Mouse (Mus musculus) liver, embryonic 13.5 days (tissue): ENCODE results near the gene Olfr324. TPM values are rescaled to one million over a fixed set of nuclear protein-coding genes. Genes with fewer than 3 reads are reported as not detected.

Source experiments
- ATAC-seq: fragments of 200-750 bp; cut with Nextera tagmentation; 2 replicates; pipeline ENCODE4 v1.8.0; 2017; ENCODE audit warnings: low read depth, mild to moderate bottlenecking, moderate number of reproducible peaks, moderate library complexity
- DNase-seq: peaks from one replicate; pipeline ENCODE4 v3.0.0; 2022
- H3K27ac ChIP-seq: fragments of 300-500 bp; sonication (generic); 2 replicates; pipeline ENCODE4 v1.5.1; 2015; ENCODE audit warnings: moderate library complexity, mild to moderate bottlenecking, inconsistent platforms
- H3K27me3 ChIP-seq: fragments of 300-500 bp; sonication (generic); 2 replicates; pipeline ENCODE4 v1.6.1; 2015; ENCODE audit warnings: mild to moderate bottlenecking, inconsistent platforms
- H3K36me3 ChIP-seq: fragments of 300-500 bp; sonication (generic); 2 replicates; pipeline ENCODE4 v1.6.1; 2015; ENCODE audit warnings: mild to moderate bottlenecking, inconsistent platforms
- H3K4me1 ChIP-seq: fragments of 300-500 bp; sonication (generic); replicated peaks from 2 replicates; pipeline ENCODE4 v1.6.1; 2015; ENCODE audit warnings: inconsistent platforms
- H3K4me2 ChIP-seq: fragments of 300-500 bp; sonication (generic); 2 replicates; pipeline ENCODE4 v1.6.1; 2015; ENCODE audit warnings: inconsistent platforms, mild to moderate bottlenecking, moderate library complexity
- H3K4me3 ChIP-seq: fragments of 300-500 bp; sonication (generic); replicated peaks from 2 replicates; pipeline ENCODE4 v1.5.1; 2015; ENCODE audit warnings: mild to moderate bottlenecking, inconsistent platforms
- H3K9ac ChIP-seq: fragments of 300-500 bp; sonication (generic); 2 replicates; pipeline ENCODE4 v1.6.1; 2015; ENCODE audit warnings: mild to moderate bottlenecking, inconsistent platforms
- H3K9me3 ChIP-seq: fragments of 300-500 bp; sonication (generic); replicated peaks from 2 replicates; pipeline ENCODE4 v1.6.1; 2016; ENCODE audit warnings: inconsistent platforms
- WGBS: fragments of 180-500 bp; shearing (Covaris S2); methylation state at CpG from one replicate; pipeline ENCODE4 v1.1.7; 2015; ENCODE audit not compliant: insufficient replicate concordance; 5-methylcytosine and 5-hydroxymethylcytosine counted together
- polyA plus RNA-seq: library from polyadenylated mRNA; unstranded; fragments of >200 nt; fragmentation: Nextera tagmentation; extraction: Ambion mirVana; gene quantifications from 2 replicates; pipeline ENCODE4 v1.2.1, GENCODE M21; 2015

The Olfr324 gene
- not detected in 2 replicates for polyA plus RNA-seq

- WGBS: 65% methylated on average over 6 of the region's 6 CpGs
- Histone ChIP-seq H3K4me1 (peaks cover 3% of the 10 kb centered on the region), H3K27me3 (peaks cover 2% of the 10 kb centered on the region; the same call in 1 of the 2 replicates), H3K36me3 (no peaks in the 10 kb centered on the region), H3K4me3 (no peak within 1 kb of the TSS), H3K27ac (no peak within 1 kb of the TSS), H3K4me2 (no peak within 1 kb of the TSS), H3K9me3 (no peaks in the 10 kb centered on the region), H3K9ac (no peak within 1 kb of the TSS)
- DNase-seq: no peak
- no peak for ATAC-seq
Measured at GRCm38 (mm10) chr11:58594814-58595213, at the start of gene Olfr324. Gene Olfr324, plus strand, starts transcription at chr11:58595114.

- ATAC-seq (no peak), DNase-seq (no peak)
- 67% methylated on average over 5 of the region's 5 CpGs for WGBS
- Histone ChIP-seq H3K9ac (no peak within 1 kb of the TSS), H3K9me3 (no peaks in the 10 kb centered on the region), H3K4me3 (no peak within 1 kb of the TSS), H3K27me3 (no peaks in the 10 kb centered on the region), H3K27ac (no peak within 1 kb of the TSS), H3K36me3 (no peaks in the 10 kb centered on the region), H3K4me1 (no peaks in the 10 kb centered on the region), H3K4me2 (no peak within 1 kb of the TSS)
Measured at GRCm38 (mm10) chr11:58546322-58546721, 48.6 kb upstream of the Olfr324 start, which contains the start of gene Olfr329-ps. Gene Olfr329-ps, minus strand, starts transcription at chr11:58546422.

- no peak for DNase-seq
- H3K27me3 ChIP-seq: no peaks in the 10 kb centered on the region
- no peak for ATAC-seq
- H3K9ac ChIP-seq: no peak within 1 kb of the TSS
- no peak within 1 kb of the TSS for H3K27ac ChIP-seq
- no peaks in the 10 kb centered on the region for H3K9me3 ChIP-seq
- 65% methylated on average over 1 of the region's 1 CpGs for WGBS
- no peaks in the 10 kb centered on the region for H3K36me3 ChIP-seq
- H3K4me1 ChIP-seq: no peaks in the 10 kb centered on the region
- H3K4me3 ChIP-seq: no peak within 1 kb of the TSS
- no peak within 1 kb of the TSS for H3K4me2 ChIP-seq
Measured at GRCm38 (mm10) chr11:58555536-58555935, 39.4 kb upstream of the Olfr324 start, which contains the start of gene Olfr328. Gene Olfr328, minus strand, starts transcription at chr11:58555636.

- H3K27me3 ChIP-seq: no peaks in the 10 kb centered on the region
- WGBS: 61% methylated on average over 5 of the region's 5 CpGs
- H3K36me3 ChIP-seq: no peaks in the 10 kb centered on the region
- no peak within 1 kb of the TSS for H3K27ac ChIP-seq
- DNase-seq (no peak), ATAC-seq (no peak)
- no peak within 1 kb of the TSS for H3K9ac ChIP-seq
- no peaks in the 10 kb centered on the region for H3K9me3 ChIP-seq
- no peak within 1 kb of the TSS for H3K4me3 ChIP-seq
- H3K4me1 ChIP-seq: no peaks in the 10 kb centered on the region
- H3K4me2 ChIP-seq: no peak within 1 kb of the TSS
Measured at GRCm38 (mm10) chr11:58570405-58570804, 24.5 kb upstream of the Olfr324 start, which contains the start of gene Olfr224. Gene Olfr224, minus strand, starts transcription at chr11:58570553.

GRCm38 (mm10) chr11:58577430-58577829 is 17.5 kb upstream of the Olfr324 start, which contains the start of gene Olfr325:
Gene Olfr325, plus strand, starts transcription at chr11:58577730.
- Histone ChIP-seq H3K4me2 (no peak within 1 kb of the TSS), H3K9ac (no peak within 1 kb of the TSS), H3K4me3 (no peak within 1 kb of the TSS), H3K27me3 (peaks cover 4% of the 10 kb centered on the region; the same call in 1 of the 2 replicates), H3K9me3 (no peaks in the 10 kb centered on the region), H3K4me1 (no peaks in the 10 kb centered on the region), H3K36me3 (no peaks in the 10 kb centered on the region), H3K27ac (no peak within 1 kb of the TSS)
- no peak for DNase-seq
- WGBS: 56% methylated on average over 1 of the region's 1 CpGs
- no peak for ATAC-seq

- Histone ChIP-seq H3K9me3 (no peaks in the 10 kb centered on the region), H3K4me3 (no peak overlapping the region), H3K27me3 (peaks cover 4% of the 10 kb centered on the region; the same call in 1 of the 2 replicates), H3K36me3 (no peaks in the 10 kb centered on the region), H3K4me1 (0 out of 2 replicates have a peak, but pooled peaks cover 2% of the 10 kb centered on the region), H3K27ac (no peak overlapping the region), H3K4me2 (no peak overlapping the region), H3K9ac (no peak overlapping the region)
- WGBS: 60% methylated on average over 8 of the region's 8 CpGs
- DNase-seq (no peak), ATAC-seq (no peak)
Measured at GRCm38 (mm10) chr11:58578636-58579035, 16.3 kb upstream of the Olfr324 start.

GRCm38 (mm10) chr11:58587898-58588348 is 7.0 kb upstream of the Olfr324 start:
- WGBS: 31% methylated on average over 7 of the region's 7 CpGs
- DNase-seq: peak; percentile 79
- Histone ChIP-seq H3K9ac (peak overlapping the region; percentile 61), H3K9me3 (no peaks in the 10 kb centered on the region), H3K27me3 (no peaks in the 10 kb centered on the region), H3K27ac (peak overlapping the region; percentile 92), H3K36me3 (no peaks in the 10 kb centered on the region), H3K4me2 (peak overlapping the region; percentile 64), H3K4me3 (peak overlapping the region; percentile 32), H3K4me1 (peaks cover 38% of the 10 kb centered on the region)
- peak; percentile 100 for ATAC-seq

- Histone ChIP-seq H3K27me3 (no peaks in the 10 kb centered on the region), H3K4me2 (no peak overlapping the region), H3K27ac (peak overlapping the region; percentile 13; the same call in 1 of the 2 replicates), H3K9me3 (no peaks in the 10 kb centered on the region), H3K36me3 (no peaks in the 10 kb centered on the region), H3K9ac (no peak overlapping the region), H3K4me3 (no peak overlapping the region), H3K4me1 (peaks cover 36% of the 10 kb centered on the region)
- ATAC-seq: no peak
- DNase-seq: no peak
- WGBS: 64% methylated on average over 3 of the region's 3 CpGs
Measured at GRCm38 (mm10) chr11:58588620-58589250, 6.2 kb upstream of the Olfr324 start.

GRCm38 (mm10) chr11:58597837-58598236 is 2.9 kb downstream of the Olfr324 start:
- Histone ChIP-seq H3K36me3 (no peaks in the 10 kb centered on the region), H3K9me3 (no peaks in the 10 kb centered on the region), H3K4me3 (no peak overlapping the region), H3K4me1 (peaks cover 4% of the 10 kb centered on the region), H3K27me3 (peaks cover 2% of the 10 kb centered on the region; the same call in 1 of the 2 replicates), H3K27ac (no peak overlapping the region), H3K9ac (no peak overlapping the region), H3K4me2 (no peak overlapping the region)
- 61% methylated on average over 13 of the region's 13 CpGs for WGBS
- DNase-seq (no peak), ATAC-seq (no peak)

GRCm38 (mm10) chr11:58602062-58602461 is 7.1 kb downstream of the Olfr324 start:
- DNase-seq: no peak
- no peak overlapping the region for H3K4me3 ChIP-seq
- ATAC-seq: no peak

GRCm38 (mm10) chr11:58602800-58603560 is 8.1 kb downstream of the Olfr324 start:
- peaks cover 16% of the 10 kb centered on the region for H3K4me1 ChIP-seq
- no peak overlapping the region for H3K27ac ChIP-seq
- H3K4me3 ChIP-seq: no peak overlapping the region
- no peak overlapping the region for H3K9ac ChIP-seq
- ATAC-seq (peak; percentile 48; the same call in 1 of the 2 replicates), DNase-seq (no peak)
- no peak overlapping the region for H3K4me2 ChIP-seq
- H3K36me3 ChIP-seq: no peaks in the 10 kb centered on the region
- H3K9me3 ChIP-seq: no peaks in the 10 kb centered on the region
- 63% methylated on average over 6 of the region's 6 CpGs for WGBS
- no peaks in the 10 kb centered on the region for H3K27me3 ChIP-seq

More at GRCm38 (mm10) chr11:58602062-58602461, 7.1 kb downstream of the Olfr324 start:
- Histone ChIP-seq H3K36me3 (no peaks in the 10 kb centered on the region), H3K27me3 (no peaks in the 10 kb centered on the region), H3K9ac (no peak overlapping the region), H3K4me2 (no peak overlapping the region), H3K4me1 (peaks cover 16% of the 10 kb centered on the region), H3K9me3 (no peaks in the 10 kb centered on the region), H3K27ac (no peak overlapping the region)
